Mouse (Mus musculus) hindbrain, embryonic 16.5 days (tissue): ENCODE measurements at regions not wholly inside any gene's neighbourhood (a gene's known extent, or its start where the extent isn't known, plus 50 kb on each side); places are given as distances from the start of the nearest gene placed in this dataset.

ENCODE experiments used
- ATAC-seq: fragments of 200-750 bp; cut with Nextera tagmentation; 2 replicates; pipeline ENCODE4 v1.8.0; 2017; ENCODE audit warnings: moderate TSS enrichment, moderate library complexity
- H3K27ac ChIP-seq: fragments of 300-500 bp; sonication (generic); 2 replicates; pipeline ENCODE4 v1.5.1; 2014; ENCODE audit warnings: low read depth, mild to moderate bottlenecking, control low read depth, low read length, moderate library complexity
- H3K27me3 ChIP-seq: fragments of 300-500 bp; sonication (generic); replicated peaks from 2 replicates; pipeline ENCODE4 v1.6.1; 2014; ENCODE audit warnings: low read length; ENCODE audit not compliant: control insufficient read depth, insufficient read depth
- H3K36me3 ChIP-seq: fragments of 300-500 bp; sonication (generic); 2 replicates; pipeline ENCODE4 v1.6.1; 2014; ENCODE audit warnings: mild to moderate bottlenecking, low read length, moderate library complexity, mixed read lengths; ENCODE audit not compliant: control insufficient read depth, insufficient read depth
- H3K4me1 ChIP-seq: fragments of 300-500 bp; sonication (generic); 2 replicates; pipeline ENCODE4 v1.6.1; 2014; ENCODE audit warnings: low read depth, low read length; ENCODE audit not compliant: control insufficient read depth, insufficient read depth
- H3K4me2 ChIP-seq: fragments of 300-500 bp; sonication (generic); 2 replicates; pipeline ENCODE4 v1.6.1; 2014; ENCODE audit warnings: mild to moderate bottlenecking, low read length, control low read depth, moderate library complexity
- H3K4me3 ChIP-seq: fragments of 300-500 bp; sonication (generic); 2 replicates; pipeline ENCODE4 v1.5.1; 2014; ENCODE audit warnings: mild to moderate bottlenecking, low read length, control low read depth, moderate library complexity
- H3K9ac ChIP-seq: fragments of 300-500 bp; sonication (generic); 2 replicates; pipeline ENCODE4 v1.6.1; 2014; ENCODE audit warnings: low read depth, mild to moderate bottlenecking, control low read depth, low read length, moderate library complexity
- H3K9me3 ChIP-seq: fragments of 300-500 bp; sonication (generic); 2 replicates; pipeline ENCODE4 v1.6.1; 2014; ENCODE audit warnings: mild to moderate bottlenecking, low read length, moderate library complexity; ENCODE audit not compliant: control insufficient read depth
- WGBS: fragments of 180-500 bp; shearing (Covaris S2); extraction: QIAGEN DNeasy Blood & Tissue Kit; methylation state at CpG from one replicate; pipeline ENCODE4 v1.1.7; 2014; 5-methylcytosine and 5-hydroxymethylcytosine counted together

DNA sequence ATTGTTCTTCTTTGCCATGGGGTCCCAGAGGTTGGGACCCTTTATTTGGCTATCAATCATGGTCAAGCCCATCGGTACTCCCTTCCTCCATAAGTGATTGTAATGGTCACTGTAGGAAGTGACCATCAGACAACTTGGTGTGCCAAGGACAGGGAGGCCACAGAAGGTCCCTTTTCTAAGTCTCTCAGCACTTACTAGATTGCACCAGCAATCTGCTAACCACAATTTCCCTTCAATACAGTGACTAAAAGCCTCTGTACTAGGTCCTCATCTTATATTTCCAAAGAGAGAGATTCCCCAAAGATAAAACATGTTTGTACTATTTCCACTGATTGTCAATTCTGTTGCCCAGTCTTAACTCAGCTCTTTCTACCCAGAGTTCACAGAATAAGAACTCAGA is 96.6 kb upstream of the Jun start:
- H3K4me2 ChIP-seq, result no peak overlapping the region
- WGBS, result 47% methylated on average over 1 of the region's 1 CpGs
- H3K9me3 ChIP-seq, result no peaks in the 10 kb centered on the region
- no peak for ATAC-seq
- no peak overlapping the region for H3K27ac ChIP-seq
- no peaks in the 10 kb centered on the region for H3K36me3 ChIP-seq
- H3K27me3 ChIP-seq, result no peaks in the 10 kb centered on the region
- H3K4me3 ChIP-seq, result no peak overlapping the region
- peaks cover 3% of the 10 kb centered on the region; the same call in 1 of the 2 replicates for H3K4me1 ChIP-seq
- no peak overlapping the region for H3K9ac ChIP-seq

DNA sequence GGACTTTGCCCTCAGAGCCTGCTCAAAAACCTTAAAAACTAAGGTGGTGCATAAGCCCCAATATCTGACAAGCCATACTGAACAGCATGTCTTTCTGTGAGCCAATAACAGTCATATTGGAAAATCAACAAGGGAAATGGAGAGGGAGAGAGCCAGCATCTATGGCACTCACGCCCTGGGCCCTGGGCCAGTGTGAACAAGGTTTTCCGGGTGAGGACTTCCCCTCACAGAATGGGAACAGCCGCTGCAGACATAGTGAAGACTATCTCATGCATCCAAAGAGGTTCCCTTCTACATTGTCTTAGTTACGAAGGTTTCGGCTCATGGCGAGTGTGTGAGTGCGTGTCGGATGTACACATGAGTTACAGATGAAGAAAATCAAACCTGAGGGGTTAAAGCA is 99.7 kb upstream of the Jun start:
- H3K4me3 ChIP-seq, result no peak overlapping the region
- no peaks in the 10 kb centered on the region for H3K36me3 ChIP-seq
- H3K27me3 ChIP-seq, result no peaks in the 10 kb centered on the region
- WGBS, result 96% methylated on average over 8 of the region's 8 CpGs
- H3K9me3 ChIP-seq, result no peaks in the 10 kb centered on the region
- no peak overlapping the region for H3K4me2 ChIP-seq
- no peak overlapping the region for H3K27ac ChIP-seq
- no peak for ATAC-seq
- H3K9ac ChIP-seq, result no peak overlapping the region
- H3K4me1 ChIP-seq, result peaks cover 7% of the 10 kb centered on the region; the same call in 1 of the 2 replicates

DNA sequence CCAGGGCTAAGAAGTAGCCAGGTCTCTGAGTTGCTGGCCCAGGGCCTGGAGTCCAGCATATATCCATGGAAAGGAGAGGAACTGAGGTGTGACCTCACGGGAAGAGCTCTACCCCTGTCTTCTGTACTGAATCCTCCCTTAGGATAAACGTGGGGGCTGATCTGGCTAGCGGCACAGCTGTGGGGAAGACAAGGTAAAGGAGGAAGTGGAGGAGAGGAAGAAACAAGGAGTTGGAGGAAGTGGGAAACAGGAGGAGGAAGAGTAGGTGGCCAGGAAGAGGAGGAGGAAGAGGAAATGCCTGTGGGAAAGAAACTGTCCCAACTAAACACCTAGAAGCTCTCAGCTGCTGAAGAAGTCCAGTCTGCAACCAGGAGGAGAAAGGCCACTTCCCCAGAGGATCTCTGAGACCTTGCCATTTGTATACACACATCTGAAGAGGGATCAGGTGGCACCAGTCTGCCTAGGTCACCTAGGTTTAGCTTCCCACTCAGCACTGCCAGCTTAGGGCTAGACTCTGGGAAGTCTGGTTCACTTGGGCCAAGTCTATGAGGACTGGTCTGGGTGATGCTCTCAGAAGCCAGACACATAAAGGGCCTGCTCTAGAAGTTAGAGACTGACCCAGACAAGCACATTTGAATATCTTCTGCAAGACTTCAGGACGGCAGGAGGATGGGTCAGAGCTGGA is 100.6 kb upstream of the Jun start:
- H3K4me3 ChIP-seq, result no peak overlapping the region
- peaks cover 7% of the 10 kb centered on the region; the same call in 1 of the 2 replicates for H3K4me1 ChIP-seq
- H3K36me3 ChIP-seq, result no peaks in the 10 kb centered on the region
- 83% methylated on average over 4 of the region's 4 CpGs for WGBS
- no peaks in the 10 kb centered on the region for H3K9me3 ChIP-seq
- H3K9ac ChIP-seq, result no peak overlapping the region
- no peaks in the 10 kb centered on the region for H3K27me3 ChIP-seq
- no peak overlapping the region for H3K27ac ChIP-seq
- H3K4me2 ChIP-seq, result no peak overlapping the region
- ATAC-seq, result no peak

DNA sequence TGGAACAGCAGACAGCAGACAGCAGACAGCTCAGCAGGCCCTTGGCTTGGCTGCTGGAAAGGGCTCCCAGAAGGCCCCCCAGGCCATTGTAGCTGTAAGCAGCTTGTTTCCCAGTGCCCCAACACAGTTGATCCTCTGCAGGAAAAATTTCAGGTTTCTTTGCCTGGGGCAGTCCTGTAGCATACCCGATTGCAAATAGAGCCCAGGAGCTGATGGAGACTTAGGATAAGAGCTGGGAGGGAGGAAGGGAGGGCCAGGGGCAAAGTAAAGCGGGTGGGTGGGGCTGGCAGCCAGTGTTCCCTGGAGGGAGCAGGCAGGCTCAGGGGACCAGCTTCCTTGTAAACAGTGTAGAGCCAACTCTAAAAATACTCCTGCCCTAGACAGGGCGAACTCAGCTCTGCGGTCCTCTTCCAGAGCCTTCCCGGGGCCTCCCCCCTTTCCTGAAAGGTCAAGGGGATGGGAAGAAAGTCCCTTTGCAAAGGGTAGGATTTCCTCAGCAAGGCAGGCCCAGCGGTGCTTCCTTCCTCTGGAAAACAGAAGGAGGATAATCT is 101.8 kb upstream of the Jun start:
- Histone ChIP-seq H3K4me1 (peaks cover 7% of the 10 kb centered on the region; the same call in 1 of the 2 replicates), H3K36me3 (no peaks in the 10 kb centered on the region), H3K9ac (no peak overlapping the region), H3K27ac (no peak overlapping the region; the same call in 1 of the 2 replicates), H3K4me2 (no peak overlapping the region), H3K27me3 (no peaks in the 10 kb centered on the region), H3K4me3 (no peak overlapping the region), H3K9me3 (no peaks in the 10 kb centered on the region)
- 30% methylated on average over 6 of the region's 6 CpGs for WGBS
- peak; percentile 74 for ATAC-seq

DNA sequence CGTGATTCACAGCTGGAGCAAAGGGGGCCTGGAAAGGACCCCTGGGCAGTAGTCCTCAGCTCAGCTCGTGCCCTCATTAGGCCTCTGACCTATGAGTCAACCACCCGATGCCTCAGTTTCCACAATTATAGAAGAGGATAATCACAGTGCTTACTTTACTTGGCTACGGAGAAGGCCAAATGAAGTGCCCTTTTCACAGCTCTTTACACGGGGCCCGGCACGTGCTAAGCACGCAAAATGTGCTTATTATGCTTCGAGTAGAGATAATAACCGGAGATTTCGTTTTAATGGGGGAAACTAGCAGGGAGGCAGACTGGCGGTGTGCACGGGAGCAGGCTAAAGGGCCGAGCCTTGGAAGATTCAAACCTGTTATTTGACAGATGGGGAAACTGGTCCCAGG is 102.4 kb upstream of the Jun start:
- H3K9ac ChIP-seq, result no peak overlapping the region

DNA sequence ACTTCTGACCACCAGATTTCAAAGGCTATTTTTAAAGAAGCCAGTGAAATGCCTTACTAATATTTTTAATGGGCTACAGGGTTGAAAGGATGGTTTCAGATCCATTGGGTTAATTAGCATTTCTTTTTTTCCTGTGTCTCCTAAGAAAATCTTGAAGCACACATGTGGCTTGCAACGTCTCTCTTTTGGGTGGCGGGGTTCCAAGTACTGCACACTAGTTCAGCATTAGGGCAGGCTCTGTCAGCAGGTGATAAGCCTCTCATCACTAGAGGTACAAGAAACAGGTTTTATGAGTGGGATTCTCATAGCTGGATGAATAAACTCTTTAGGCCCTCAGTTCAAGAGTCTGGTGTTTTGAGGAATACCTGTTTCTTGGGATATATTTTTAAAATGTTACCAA is 103.2 kb upstream of the Jun start:
- no peak for ATAC-seq
- Histone ChIP-seq H3K4me3 (no peak overlapping the region), H3K4me2 (no peak overlapping the region), H3K27ac (no peak overlapping the region), H3K4me1 (peaks cover 7% of the 10 kb centered on the region; the same call in 1 of the 2 replicates), H3K36me3 (no peaks in the 10 kb centered on the region), H3K9ac (no peak overlapping the region), H3K27me3 (no peaks in the 10 kb centered on the region), H3K9me3 (no peaks in the 10 kb centered on the region)
- 74% methylated on average over 2 of the region's 2 CpGs for WGBS

More for the DNA sequence above, 102.4 kb upstream of the Jun start:
- Histone ChIP-seq H3K27me3 (no peaks in the 10 kb centered on the region), H3K36me3 (no peaks in the 10 kb centered on the region), H3K9me3 (no peaks in the 10 kb centered on the region), H3K4me2 (no peak overlapping the region), H3K4me3 (no peak overlapping the region), H3K4me1 (peaks cover 7% of the 10 kb centered on the region; the same call in 1 of the 2 replicates), H3K27ac (no peak overlapping the region)
- WGBS, result 51% methylated on average over 14 of the region's 14 CpGs
- ATAC-seq, result no peak

DNA sequence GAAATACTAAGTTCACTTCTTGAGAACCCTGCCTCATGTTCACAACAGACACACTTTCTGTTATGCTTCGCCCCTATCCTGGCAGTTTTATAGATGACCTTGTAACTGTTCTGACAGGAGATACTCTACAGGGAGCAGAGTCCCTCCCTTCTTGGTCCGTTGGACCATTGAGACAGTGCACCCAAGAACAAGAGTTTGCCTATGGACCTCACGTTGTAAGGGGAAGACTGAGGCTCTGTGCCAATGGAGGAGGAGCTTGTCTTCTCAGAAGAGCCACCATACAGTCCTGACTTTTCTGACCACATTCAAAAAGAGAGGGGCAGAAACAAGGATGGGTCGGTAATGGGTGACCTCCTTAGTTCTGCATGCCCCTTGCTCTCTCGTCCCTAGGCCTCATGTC is 103.8 kb upstream of the Jun start:
- ATAC-seq, result no peak
- no peaks in the 10 kb centered on the region for H3K9me3 ChIP-seq
- no peak overlapping the region for H3K4me3 ChIP-seq
- no peaks in the 10 kb centered on the region for H3K36me3 ChIP-seq
- no peaks in the 10 kb centered on the region for H3K27me3 ChIP-seq
- no peak overlapping the region for H3K9ac ChIP-seq
- H3K27ac ChIP-seq, result no peak overlapping the region
- H3K4me1 ChIP-seq, result peaks cover 7% of the 10 kb centered on the region; the same call in 1 of the 2 replicates
- H3K4me2 ChIP-seq, result no peak overlapping the region
- WGBS, result 92% methylated on average over 5 of the region's 5 CpGs

DNA sequence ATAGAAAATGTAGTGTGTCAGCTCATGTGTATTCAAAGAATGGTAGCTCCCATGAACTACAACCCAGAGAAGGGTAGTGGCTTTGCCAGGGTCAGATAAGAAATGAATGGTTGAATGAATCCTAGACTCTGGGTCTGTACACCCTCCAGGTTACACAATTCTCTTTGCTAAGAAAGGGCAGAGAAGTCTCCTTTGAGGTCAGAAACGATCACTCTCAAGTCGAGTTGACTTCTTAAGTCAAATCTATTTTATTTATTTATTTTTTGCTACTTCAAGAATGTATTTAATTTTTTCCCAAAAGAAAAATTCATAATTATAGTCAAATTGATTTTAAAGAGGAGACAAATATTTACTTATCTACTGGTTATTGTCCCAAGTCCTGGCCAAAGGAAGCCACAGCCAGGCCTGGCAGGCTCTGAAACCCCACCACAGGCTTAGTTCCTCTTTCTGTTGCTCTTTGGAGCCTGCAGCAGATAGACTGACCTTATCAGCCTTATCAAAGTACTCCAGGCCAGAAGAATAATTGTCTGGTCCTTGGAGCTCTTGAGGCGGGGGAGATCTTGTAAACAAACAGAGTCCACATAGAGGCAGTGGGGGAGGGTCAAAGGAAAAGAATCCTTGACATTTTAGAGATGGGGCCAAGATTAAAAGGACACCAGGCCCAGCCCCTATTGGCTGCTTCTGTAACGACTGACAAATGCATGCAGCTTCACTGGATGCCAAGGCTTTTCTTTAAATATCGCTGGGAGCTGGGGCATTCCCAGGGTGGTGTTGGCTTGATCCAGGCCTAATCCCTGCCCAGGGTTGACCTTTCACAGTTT is 104.6 kb upstream of the Jun start:
- no peak overlapping the region for H3K27ac ChIP-seq
- no peak for ATAC-seq
- H3K4me3 ChIP-seq, result no peak overlapping the region
- no peaks in the 10 kb centered on the region for H3K36me3 ChIP-seq
- peaks cover 7% of the 10 kb centered on the region; the same call in 1 of the 2 replicates for H3K4me1 ChIP-seq
- no peaks in the 10 kb centered on the region for H3K27me3 ChIP-seq
- H3K4me2 ChIP-seq, result no peak overlapping the region
- no peaks in the 10 kb centered on the region for H3K9me3 ChIP-seq
- WGBS, result 58% methylated on average over 5 of the region's 5 CpGs
- no peak overlapping the region for H3K9ac ChIP-seq
